Mouse (Mus musculus) cerebral cortex, adult 2 months (tissue): Measurements from ENCODE around the gene Unc93a.

Source experiments
- WGBS: fragments of 180-500 bp; shearing (Covaris S2); methylation state at CpG from one replicate; pipeline ENCODE4 v1.1.7; 2018; 5-methylcytosine and 5-hydroxymethylcytosine counted together

Gene Unc93a

DNA sequence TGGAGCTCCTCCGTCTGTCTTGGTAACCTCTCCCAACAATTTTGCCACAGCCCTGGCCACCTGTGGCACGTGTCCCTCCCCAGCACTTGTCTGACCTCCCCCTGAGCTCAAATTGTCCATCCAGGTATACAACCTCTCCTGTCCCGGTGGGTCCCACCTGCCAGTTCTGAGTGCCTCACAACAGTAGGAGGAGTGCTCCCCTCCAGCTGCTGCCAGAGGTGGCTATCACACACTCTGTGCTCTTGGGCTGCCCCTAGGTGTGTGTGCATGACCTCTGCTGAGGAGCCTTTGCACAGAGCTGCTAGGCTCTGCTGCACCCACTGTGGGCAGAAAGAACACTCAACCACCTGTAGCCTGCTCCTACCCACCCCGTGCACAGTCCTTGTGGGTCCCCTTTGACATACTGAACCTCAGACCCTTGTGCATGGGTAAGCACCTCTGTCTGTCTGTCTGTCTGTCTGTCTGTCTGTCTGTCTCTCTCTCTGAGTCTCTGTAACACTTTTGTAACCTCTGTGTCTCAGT lies 63.7 kb downstream of the Unc93a start:
- 100% methylated on average over 1 of the region's 4 CpGs for WGBS

DNA sequence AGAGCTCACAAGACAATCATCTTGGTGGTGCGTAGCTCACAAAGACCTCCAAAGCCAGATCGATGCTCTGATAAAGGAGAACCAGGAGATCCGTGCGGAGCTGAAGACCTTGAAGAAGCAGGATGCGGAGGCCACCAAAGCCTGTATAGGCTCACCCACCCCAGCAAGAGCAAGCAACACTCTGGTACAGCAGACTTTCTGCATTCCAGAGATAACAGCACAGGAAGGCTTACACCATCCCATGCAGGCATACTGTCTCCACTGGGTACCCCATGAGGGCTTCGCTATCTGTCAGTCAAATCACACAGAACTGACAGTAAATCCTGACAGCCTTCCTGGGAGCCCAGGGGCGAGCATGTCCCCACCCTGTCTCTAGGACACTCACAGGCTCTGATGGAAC lies 68.7 kb downstream of the Unc93a start:
- WGBS: 91% methylated on average over 6 of the region's 7 CpGs

DNA sequence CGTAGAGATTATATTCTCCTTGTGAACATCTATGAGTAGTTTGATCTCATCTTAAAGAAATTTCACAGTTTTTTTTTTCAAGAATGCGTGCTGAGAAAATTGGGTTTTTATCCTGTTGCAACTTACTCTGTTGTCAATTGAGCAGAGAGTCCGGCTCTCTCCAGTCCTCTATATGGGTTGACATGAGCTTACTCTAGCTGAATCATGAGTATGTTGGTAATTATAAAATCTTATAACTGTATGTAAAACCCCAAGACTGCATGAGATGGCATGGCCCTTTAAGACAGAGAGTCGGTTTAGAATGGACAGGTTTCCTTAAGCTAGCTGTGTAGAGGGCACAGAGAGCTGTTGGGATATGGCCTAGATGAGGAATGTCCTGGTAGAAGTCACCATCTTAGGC lies 70.8 kb downstream of the Unc93a start, which contains the start of gene Tcp10b:
Gene Tcp10b (plus strand): TSS at position 301 of the 400 bp plus-strand sequence.
- WGBS: 93% methylated on average over 4 of the region's 4 CpGs
